8 mouse cellular contexts compared by ENCODE assay signal in the genomic region with DNA sequence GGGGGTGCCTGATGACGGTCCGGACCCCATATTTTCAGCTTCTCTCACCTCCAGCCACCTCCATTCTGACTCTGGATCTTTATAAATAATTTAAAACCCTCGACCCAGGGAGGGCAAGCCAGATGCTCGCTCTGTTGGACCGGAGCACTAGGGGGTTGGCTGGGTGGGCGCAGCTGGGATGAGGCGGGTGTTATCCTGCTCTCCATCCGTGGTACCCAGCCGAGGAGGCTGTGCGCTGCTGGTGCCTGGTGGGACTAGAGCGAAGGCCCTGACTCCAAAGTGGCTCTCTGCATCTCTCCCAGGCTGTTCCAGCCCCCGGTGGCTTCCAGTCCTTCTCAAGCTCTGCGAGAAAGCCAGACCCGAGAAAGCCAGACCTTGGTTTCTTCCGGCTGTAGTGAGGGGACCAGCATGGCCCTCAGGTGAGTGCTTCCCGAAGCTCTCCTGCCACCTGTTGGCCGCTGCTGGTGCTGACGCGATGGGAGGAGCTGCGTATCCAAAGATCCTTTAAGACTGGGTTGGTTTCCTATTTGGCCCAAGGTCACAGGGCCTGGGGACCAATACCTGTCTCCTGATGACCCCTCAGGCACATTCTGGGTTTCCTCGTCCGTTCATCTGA.
DNase-seq lines count a peak whose midpoint lies in the region; ATAC-seq and TF ChIP-seq lines count a peak whose summit lies in the region.

No protein-coding gene starts in this region.

- ATAC-seq in embryonic facial prominence, embryonic 12.5 days (ENCODE audit: insufficient number of reproducible peaks, insufficient read depth, low FRiP score, low TSS enrichment), result peak; percentile 65
- no peak for ATAC-seq in heart, embryonic 14.5 days (ENCODE audit: insufficient number of reproducible peaks, insufficient read depth, low FRiP score, low read depth)
- ATAC-seq in liver, embryonic 14.5 days (ENCODE audit: insufficient read depth), result no peak
- ATAC-seq in neural tube, embryonic 15.5 days (ENCODE audit: low FRiP score), result peak; percentile 87

- H3K27me3 ChIP-seq in embryonic facial prominence, embryonic 12.5 days, result peaks cover 9% of the 10 kb centered on the region; the same call in 1 of the 2 replicates
- H3K27me3 ChIP-seq in heart, embryonic 14.5 days (ENCODE audit: control insufficient read depth, insufficient read depth, low read length), result peaks cover 42% of the 10 kb centered on the region
- peaks cover 12% of the 10 kb centered on the region for H3K27me3 ChIP-seq in liver, embryonic 14.5 days (ENCODE audit: control insufficient read depth, insufficient read depth, low read length)
- peaks cover 67% of the 10 kb centered on the region for H3K27me3 ChIP-seq in neural tube, embryonic 15.5 days (replicated peaks)

- TF ChIP-seq EP300 in liver, embryonic 14.5 days (IDR thresholded peaks at IDR 0.05; ENCODE audit: low read depth), result no peak

- peaks cover 11% of the 10 kb centered on the region; the same call in 1 of the 2 replicates for H3K4me1 ChIP-seq in embryonic facial prominence, embryonic 12.5 days
- peaks cover 5 to 6% of the 10 kb centered on the region in 2 experiments; a peak in 3 of 4 replicates for H3K4me1 ChIP-seq in heart, embryonic 14.5 days (ENCODE audit: control insufficient read depth in 2 of 2, insufficient read depth in 2 of 2, low read length in 2 of 2)
- H3K4me1 ChIP-seq in liver, embryonic 14.5 days (replicated peaks; ENCODE audit: control insufficient read depth in 2 of 2, insufficient read depth in 2 of 2, low read length in 1 of 2), result no peaks in the 10 kb centered on the region
- peaks cover 9% of the 10 kb centered on the region for H3K4me1 ChIP-seq in neural tube, embryonic 15.5 days

- H3K36me3 ChIP-seq in embryonic facial prominence, embryonic 12.5 days, result no peaks in the 10 kb centered on the region
- H3K36me3 ChIP-seq in heart, embryonic 14.5 days (ENCODE audit: control insufficient read depth, insufficient read depth, low read length), result no peaks in the 10 kb centered on the region
- H3K36me3 ChIP-seq in liver, embryonic 14.5 days (replicated peaks; ENCODE audit: control insufficient read depth, insufficient read depth, low read depth), result no peaks in the 10 kb centered on the region
- no peaks in the 10 kb centered on the region for H3K36me3 ChIP-seq in neural tube, embryonic 15.5 days

- no peaks in the 10 kb centered on the region for H3K9me3 ChIP-seq in embryonic facial prominence, embryonic 12.5 days
- H3K9me3 ChIP-seq in heart, embryonic 14.5 days (ENCODE audit: control insufficient read depth, low read length), result no peaks in the 10 kb centered on the region
- H3K9me3 ChIP-seq in liver, embryonic 14.5 days (ENCODE audit: control insufficient read depth, low read length), result no peaks in the 10 kb centered on the region
- H3K9me3 ChIP-seq in neural tube, embryonic 15.5 days (replicated peaks), result no peaks in the 10 kb centered on the region

- WGBS in embryonic facial prominence, embryonic 12.5 days, result 5% methylated on average over 22 of the region's 22 CpGs
- WGBS in heart, embryonic 14.5 days, result 10% methylated on average over 22 of the region's 22 CpGs
- WGBS in liver, embryonic 14.5 days (ENCODE audit: insufficient replicate concordance), result 12% methylated on average over 22 of the region's 22 CpGs
- WGBS in neural tube, embryonic 15.5 days, result 4% methylated on average over 22 of the region's 22 CpGs

- H3K27ac ChIP-seq in embryonic facial prominence, embryonic 12.5 days, result peak overlapping the region; percentile 77
- H3K27ac ChIP-seq in heart, embryonic 14.5 days (replicated peaks in 1 of 2; ENCODE audit: control insufficient read depth in 1 of 2, insufficient read depth in 1 of 2, low read depth in 2 of 2, low read length in 2 of 2), result no peak overlapping the region
- H3K27ac ChIP-seq in liver, embryonic 14.5 days, result no peak overlapping the region
- no peak overlapping the region for H3K27ac ChIP-seq in neural tube, embryonic 15.5 days (replicated peaks)

- peak; percentile 75 for TF ChIP-seq CTCF in liver, embryonic 14.5 days (IDR thresholded peaks at IDR 0.05; ENCODE audit: low read depth)

- peak overlapping the region; percentile 37 for H3K4me3 ChIP-seq in embryonic facial prominence, embryonic 12.5 days
- peak overlapping the region in 1 of 2 experiments; percentile 10; a peak in 1 of 4 replicates for H3K4me3 ChIP-seq in heart, embryonic 14.5 days (ENCODE audit: control insufficient read depth in 1 of 2, insufficient read depth in 1 of 2, low read depth in 1 of 2, low read length in 2 of 2)
- H3K4me3 ChIP-seq in liver, embryonic 14.5 days (ENCODE audit: insufficient read depth in 1 of 2, low read depth in 2 of 2, low read length in 2 of 2), result no peak overlapping the region
- peak overlapping the region; percentile 35 for H3K4me3 ChIP-seq in neural tube, embryonic 15.5 days (replicated peaks)

- H3K4me2 ChIP-seq in embryonic facial prominence, embryonic 12.5 days (replicated peaks), result peak overlapping the region; percentile 72
- H3K4me2 ChIP-seq in heart, embryonic 14.5 days (ENCODE audit: low read length), result peak overlapping the region; percentile 56
- H3K4me2 ChIP-seq in liver, embryonic 14.5 days (ENCODE audit: low read depth), result no peak overlapping the region
- H3K4me2 ChIP-seq in neural tube, embryonic 15.5 days, result peak overlapping the region; percentile 71

- peak overlapping the region; percentile 25; the same call in 1 of the 2 replicates for H3K9ac ChIP-seq in embryonic facial prominence, embryonic 12.5 days
- no peak overlapping the region for H3K9ac ChIP-seq in heart, embryonic 14.5 days (ENCODE audit: low read length)
- no peak overlapping the region for H3K9ac ChIP-seq in liver, embryonic 14.5 days (replicated peaks)
- 0 out of 2 replicates have a peak overlapping the region, but pooled peaks have one; percentile 3 for H3K9ac ChIP-seq in neural tube, embryonic 15.5 days (replicated peaks)

- peak; percentile 61 for DNase-seq in 3T3-L1 (ENCODE audit: low read depth, low spot score)
- peak; percentile 59 to 63 for DNase-seq in adrenal gland, adult 18-20 months (ENCODE audit: low spot score in 2 of 2)
- DNase-seq in kidney, postnatal 10 days, result peak; percentile 88
- peak in 2 of 3 experiments; percentile 2 to 4 for DNase-seq in liver, embryonic 14.5 days (ENCODE audit: low read depth in 3 of 3, low spot score in 3 of 3)
- peak; percentile 50 for DNase-seq in thymus, postnatal 25 days

Comparison
In these comparisons a context has a peak if more than half of its experiments do, and no peak if none do; other contexts are left out.
1. DNase-seq: peak in every context shown above with its lines; median percentile 88 in kidney, postnatal 10 days; 61 in 3T3-L1; 61 in adrenal gland, adult 18-20 months; 50 in thymus, postnatal 25 days; 3 in liver, embryonic 14.5 days.
2. ATAC-seq: peak in embryonic facial prominence, embryonic 12.5 days (single experiment) and neural tube, embryonic 15.5 days (single experiment); none in heart, embryonic 14.5 days (single experiment) and liver, embryonic 14.5 days (single experiment).
3. H3K4me3 ChIP-seq: peak in embryonic facial prominence, embryonic 12.5 days (single experiment) and neural tube, embryonic 15.5 days (single experiment); none in liver, embryonic 14.5 days (0 of 2).
4. H3K9ac ChIP-seq: peak in embryonic facial prominence, embryonic 12.5 days (single experiment) and neural tube, embryonic 15.5 days (single experiment); none in heart, embryonic 14.5 days (single experiment) and liver, embryonic 14.5 days (single experiment).